11 mouse cellular contexts compared by ENCODE assay signal in genomic region chr2:163660103-163660701, GRCm38 (mm10). TPM values are rescaled to one million over a fixed set of nuclear protein-coding genes. Genes with fewer than 3 reads are reported as not detected.
DNase-seq lines count a peak whose midpoint lies in the region; ATAC-seq and TF ChIP-seq lines count a peak whose summit lies in the region.
"Had no signal": no experiment of that assay in that cellular context is flagged by ENCODE, and none has a peak within 500 bp of the region (broad histone marks: within the 10 kb centered on the region; RNA-seq: fewer than 3 reads in every experiment).

No protein-coding gene starts in this region.

- no peak for TF ChIP-seq POLR2A in liver, adult 2 months (IDR thresholded peaks at IDR 0.05; ENCODE audit: extremely low read depth, insufficient read depth, low read length)
- TF ChIP-seq POLR2A in MEL (IDR thresholded peaks at IDR 0.05; ENCODE audit: control insufficient read depth in 1 of 2, insufficient read depth in 1 of 2, low read depth in 1 of 2, low read length in 2 of 2, poor library complexity in 1 of 2) = no peak

- peak overlapping the region; percentile 73; the same call in 1 of the 2 replicates for H3K4me2 ChIP-seq in heart, embryonic 14.5 days (ENCODE audit: low read length)
- peak overlapping the region; percentile 73 for H3K4me2 ChIP-seq in liver, embryonic 13.5 days

- WGBS in heart, embryonic 14.5 days = 69% methylated on average over 5 of the region's 5 CpGs
- WGBS in liver, adult 2 months = 49% methylated on average over 5 of the region's 5 CpGs
- WGBS in liver, embryonic 13.5 days (ENCODE audit: insufficient replicate concordance) = 40% methylated on average over 5 of the region's 5 CpGs

- no peak for TF ChIP-seq RAD21 in MEL (IDR thresholded peaks at IDR 0.05; ENCODE audit: low read depth, low read length)

- TF ChIP-seq EP300 in MEL (IDR thresholded peaks at IDR 0.05; ENCODE audit: low read depth in 1 of 2, low read length in 2 of 2) = no peak

- peaks cover 15% of the 10 kb centered on the region; the same call in 1 of the 2 replicates for H3K79me2 ChIP-seq in liver, adult 2 months (ENCODE audit: control insufficient read depth, insufficient read depth, low read length)
- peaks cover 37% of the 10 kb centered on the region for H3K79me2 ChIP-seq in MEL (ENCODE audit: control insufficient read depth, insufficient read depth, low read length, poor library complexity)

- H3K27ac ChIP-seq in heart, embryonic 14.5 days (replicated peaks in 1 of 2; ENCODE audit: control insufficient read depth in 1 of 2, insufficient read depth in 1 of 2, low read depth in 2 of 2, low read length in 2 of 2) = peak overlapping the region in 1 of 2 experiments; percentile 12; a peak in 1 of 4 replicates
- peak overlapping the region; percentile 30 for H3K27ac ChIP-seq in liver, adult 2 months (replicated peaks; ENCODE audit: insufficient read depth, low read depth, low read length)
- H3K27ac ChIP-seq in MEL (ENCODE audit: control insufficient read depth, low read depth, low read length) = no peak overlapping the region
- H3K27ac ChIP-seq in liver, embryonic 13.5 days = peak overlapping the region; percentile 65

- no peak for TF ChIP-seq CTCF in liver, adult 2 months (IDR thresholded peaks at IDR 0.05; ENCODE audit: low read depth, low read length)
- TF ChIP-seq CTCF in MEL (IDR thresholded peaks at IDR 0.05 in 2 of 3, conservative IDR thresholded peaks at IDR 0.05 in 1 of 3; ENCODE audit: control insufficient read depth in 1 of 3, insufficient read depth in 1 of 3, low read depth in 2 of 3, low read length in 3 of 3, poor library complexity in 1 of 3, severe bottlenecking in 1 of 3) = no peak

- peak overlapping the region; percentile 13; the same call in 1 of the 2 replicates for H3K9ac ChIP-seq in heart, embryonic 14.5 days (ENCODE audit: low read length)
- peak overlapping the region; percentile 2; the same call in 1 of the 2 replicates for H3K9ac ChIP-seq in liver, adult 2 months (ENCODE audit: low read depth, low read length)
- no peak overlapping the region; the same call in 1 of the 2 replicates for H3K9ac ChIP-seq in MEL (ENCODE audit: control insufficient read depth, low read depth, low read length, poor library complexity, severe bottlenecking)
- H3K9ac ChIP-seq in liver, embryonic 13.5 days = peak overlapping the region; percentile 49

- H3K4me1 ChIP-seq in heart, embryonic 14.5 days (ENCODE audit: control insufficient read depth in 2 of 2, insufficient read depth in 2 of 2, low read length in 2 of 2) = peaks cover 19 to 51% of the 10 kb centered on the region in 2 experiments
- peaks cover 15% of the 10 kb centered on the region for H3K4me1 ChIP-seq in liver, adult 2 months (ENCODE audit: control insufficient read depth, insufficient read depth, low read length)
- H3K4me1 ChIP-seq in MEL (ENCODE audit: control insufficient read depth in 1 of 2, insufficient read depth in 2 of 2, low read length in 2 of 2) = peaks cover 6 to 42% of the 10 kb centered on the region in 2 experiments; a peak in 3 of 4 replicates
- peaks cover 59% of the 10 kb centered on the region for H3K4me1 ChIP-seq in liver, embryonic 13.5 days (replicated peaks)

- no peak overlapping the region for H3K4me3 ChIP-seq in heart, embryonic 14.5 days (ENCODE audit: control insufficient read depth in 1 of 2, insufficient read depth in 1 of 2, low read depth in 1 of 2, low read length in 2 of 2)
- no peak overlapping the region for H3K4me3 ChIP-seq in liver, adult 2 months (ENCODE audit: insufficient read depth, low read depth, low read length)
- H3K4me3 ChIP-seq in MEL (ENCODE audit: control insufficient read depth in 1 of 2, insufficient read depth in 1 of 2, low read depth in 2 of 2, low read length in 2 of 2) = no peak overlapping the region
- H3K4me3 ChIP-seq in liver, embryonic 13.5 days (replicated peaks) = peak overlapping the region; percentile 83

- peaks cover 7% of the 10 kb centered on the region; the same call in 1 of the 2 replicates for H3K36me3 ChIP-seq in heart, embryonic 14.5 days (ENCODE audit: control insufficient read depth, insufficient read depth, low read length)
- no peaks in the 10 kb centered on the region for H3K36me3 ChIP-seq in liver, adult 2 months (ENCODE audit: control insufficient read depth, insufficient read depth, low read length)
- H3K36me3 ChIP-seq in MEL (ENCODE audit: control insufficient read depth in 1 of 2, insufficient read depth in 2 of 2, low read length in 2 of 2) = peaks cover 0 to 32% of the 10 kb centered on the region in 2 experiments; a peak in 2 of 4 replicates
- H3K36me3 ChIP-seq in liver, embryonic 13.5 days = peaks cover 11% of the 10 kb centered on the region

- ATAC-seq in heart, embryonic 14.5 days (ENCODE audit: insufficient number of reproducible peaks, insufficient read depth, low FRiP score, low read depth) = no peak
- ATAC-seq in liver, embryonic 13.5 days (ENCODE audit: low read depth) = 0 out of 2 replicates have a peak, but pooled peaks have one; percentile 7
- ATAC-seq: inflammation-experienced regulatory T-cells, adult 6 months had no signal

- no peak for DNase-seq in heart, adult 8-10 months (ENCODE audit: low spot score)
- DNase-seq in liver, adult 2 months (ENCODE audit: extremely low read depth, low read depth, low spot score) = peak; percentile 68
- DNase-seq in liver (no peak), MEL (ENCODE audit: low read depth, low spot score) (peak; percentile 35)
- DNase-seq in liver, embryonic 13.5 days = no peak
- DNase-seq in frontal cortex, postnatal 10 days (ENCODE audit: low spot score in 2 of 2) = no peak
- no peak for DNase-seq in c-Kit-positive CD71-positive TER-119-positive erythroid progenitor cells, embryonic 14.5 days (ENCODE audit: low spot score)
- DNase-seq: cerebellum, postnatal 14 days; gastrocnemius, postnatal 10 days had no signal

- no peaks in the 10 kb centered on the region for H3K27me3 ChIP-seq in heart, embryonic 14.5 days (ENCODE audit: control insufficient read depth, insufficient read depth, low read length)
- H3K27me3 ChIP-seq in liver, adult 2 months (ENCODE audit: control insufficient read depth, insufficient read depth, low read length) = no peaks in the 10 kb centered on the region
- H3K27me3 ChIP-seq in MEL (ENCODE audit: control insufficient read depth in 1 of 2, insufficient read depth in 2 of 2, low read length in 2 of 2) = no peaks in the 10 kb centered on the region
- H3K27me3 ChIP-seq in liver, embryonic 13.5 days = no peaks in the 10 kb centered on the region

- H3K9me3 ChIP-seq in heart, embryonic 14.5 days (ENCODE audit: control insufficient read depth, low read length) = no peaks in the 10 kb centered on the region
- H3K9me3 ChIP-seq in MEL (replicated peaks; ENCODE audit: insufficient read depth, low read length) = no peaks in the 10 kb centered on the region
- no peaks in the 10 kb centered on the region for H3K9me3 ChIP-seq in liver, embryonic 13.5 days (replicated peaks)

TF ChIP-seq in MEL, 35 proteins besides CTCF, POLR2A, EP300 and RAD21:
- TF ChIP-seq SMC3 (IDR thresholded peaks at IDR 0.05; ENCODE audit: low read depth, low read length) (no peak), POLR2AphosphoS5 (IDR thresholded peaks at IDR 0.05; ENCODE audit: borderline replicate concordance, low read depth, low read length) (no peak), E2F4 (IDR thresholded peaks at IDR 0.05; ENCODE audit: borderline replicate concordance, low read depth, low read length) (no peak), ZMIZ1 (IDR thresholded peaks at IDR 0.05; ENCODE audit: low read depth, low read length) (no peak), GATA1 (IDR thresholded peaks at IDR 0.05; ENCODE audit: low read depth, low read length) (peak; percentile 53)
TF ChIP-seq in MEL: peak in this region for 1.

RNA-seq across cellular contexts. Expression of gene Pkig, which starts 2.0 kb away (rescaled TPM):
- polyA plus RNA-seq in heart, embryonic 14.5 days (2014; fragmentation: Nextera tagmentation; extraction: Ambion mirVana) = 324 and 359 TPM in 2 replicates
- total RNA-seq in heart, adult 8-10 months (2022) = 100 to 1,000 TPM; 214 to 247 (median 224) TPM
- 13.2 and 17.2 TPM in 2 replicates for total RNA-seq in liver, adult 2 months (2014; rRNA removed)
- polyA plus RNA-seq in liver, adult 2 months (2012; rRNA removed) = 35.0 and 35.2 TPM in 2 replicates
- total RNA-seq in MEL (2012; rRNA removed) = 74.6 and 79.5 TPM in 2 replicates
- 100 to 1,000 TPM in 1 of 2 experiments, not detected in 1; 160 TPM for polyA plus RNA-seq in MEL (2012; ENCODE audit: insufficient read depth in 1 of 2, insufficient read length in 2 of 2, low read depth in 1 of 2, low replicate concordance in 2 of 2, missing spikeins in 1 of 2)
- 122 and 139 TPM in 2 replicates for polyA plus RNA-seq in liver, embryonic 13.5 days (2015; fragmentation: Nextera tagmentation; extraction: Ambion mirVana)

RNA-seq across cellular contexts. Expression of gene Serinc3, which starts 15.3 kb away (rescaled TPM):
- polyA plus RNA-seq in heart, embryonic 14.5 days (2014; fragmentation: Nextera tagmentation; extraction: Ambion mirVana) = 76.5 and 79.0 TPM in 2 replicates
- 100 to 1,000 TPM; 272 to 302 (median 297) TPM for total RNA-seq in heart, adult 8-10 months (2022)
- total RNA-seq in liver, adult 2 months (2014; rRNA removed) = 123 TPM in 2 replicates
- 122 and 124 TPM in 2 replicates for polyA plus RNA-seq in liver, adult 2 months (2012; rRNA removed)
- total RNA-seq in MEL (2012; rRNA removed) = 326 and 348 TPM in 2 replicates
- 100 to 1,000 TPM; 637 to 650 TPM for polyA plus RNA-seq in MEL (2012; ENCODE audit: insufficient read depth in 1 of 2, insufficient read length in 2 of 2, low read depth in 1 of 2, low replicate concordance in 2 of 2, missing spikeins in 1 of 2)
- polyA plus RNA-seq in liver, embryonic 13.5 days (2015; fragmentation: Nextera tagmentation; extraction: Ambion mirVana) = 112 and 130 TPM in 2 replicates

RNA-seq across cellular contexts. Expression of gene Ttpal, which starts 58.1 kb away (rescaled TPM):
- polyA plus RNA-seq in heart, embryonic 14.5 days (2014; fragmentation: Nextera tagmentation; extraction: Ambion mirVana) = 23.7 and 24.2 TPM in 2 replicates
- total RNA-seq in heart, adult 8-10 months (2022) = 10 to 100 TPM in 2 of 4 experiments, 1 to 10 TPM in 2; 7.4 to 15.0 (median 11.4) TPM
- 9.3 and 9.7 TPM in 2 replicates for total RNA-seq in liver, adult 2 months (2014; rRNA removed)
- 8.1 and 12.4 TPM in 2 replicates for polyA plus RNA-seq in liver, adult 2 months (2012; rRNA removed)
- total RNA-seq in MEL (2012; rRNA removed) = 17.1 and 20.4 TPM in 2 replicates
- 10 to 100 TPM in 1 of 2 experiments, not detected in 1; 18.9 TPM for polyA plus RNA-seq in MEL (2012; ENCODE audit: insufficient read depth in 1 of 2, insufficient read length in 2 of 2, low read depth in 1 of 2, low replicate concordance in 2 of 2, missing spikeins in 1 of 2)
- 13.9 and 15.9 TPM in 2 replicates for polyA plus RNA-seq in liver, embryonic 13.5 days (2015; fragmentation: Nextera tagmentation; extraction: Ambion mirVana)

Comparison
In these comparisons a context has a peak if more than half of its experiments do, and no peak if none do; other contexts are left out.
1. DNase-seq: peak in liver, adult 2 months (single experiment) and MEL (single experiment); none in heart, adult 8-10 months (single experiment), liver (single experiment), liver, embryonic 13.5 days (single experiment), frontal cortex, postnatal 10 days (0 of 2) and c-Kit-positive CD71-positive TER-119-positive erythroid progenitor cells, embryonic 14.5 days (single experiment).